Mouse (Mus musculus) erythroblast, embryonic 14.5 days (primary cell): Measurements from ENCODE around the gene Tmem265. TPM values are rescaled to one million over a fixed set of nuclear protein-coding genes. Genes with fewer than 3 reads are reported as not detected.

Source experiments
- H3K27me3 ChIP-seq: 2 replicates; pipeline ENCODE4 v1.6.1; 2012; ENCODE audit warnings: inconsistent platforms; ENCODE audit not compliant: control insufficient read depth
- H3K36me3 ChIP-seq: 2 replicates; pipeline ENCODE4 v1.6.1; 2012; ENCODE audit warnings: mild to moderate bottlenecking, inconsistent platforms; ENCODE audit not compliant: control insufficient read depth
- H3K4me1 ChIP-seq: 2 replicates; pipeline ENCODE4 v1.6.1; 2012; ENCODE audit warnings: inconsistent platforms; ENCODE audit not compliant: control insufficient read depth
- H3K4me3 ChIP-seq: replicated peaks from 2 replicates; pipeline ENCODE3; 2012; ENCODE audit warnings: moderate library complexity, mild to moderate bottlenecking, inconsistent platforms
- H3K9me3 ChIP-seq: 2 replicates; pipeline ENCODE4 v1.6.1; 2012; ENCODE audit warnings: low read length, inconsistent platforms, mixed read lengths; ENCODE audit not compliant: control insufficient read depth
- GATA1 ChIP-seq: IDR thresholded peaks from 2 replicates; pipeline ENCODE4 v1.6.1; 2012; ENCODE audit warnings: low read length, inconsistent platforms, mixed read lengths
- TAL1 ChIP-seq: IDR thresholded peaks from 3 replicates; pipeline ENCODE4 v1.6.1; 2012; ENCODE audit warnings: low read length, inconsistent platforms, mixed read lengths
- polyA plus RNA-seq: library from polyadenylated mRNA; stranded (reverse); fragments of >175 nt; gene quantifications from 2 replicates; pipeline ENCODE4 v1.2.3, GENCODE M21; 2012

Gene Tmem265
- 0.61 and 0.75 TPM in 2 replicates for polyA plus RNA-seq

DNA sequence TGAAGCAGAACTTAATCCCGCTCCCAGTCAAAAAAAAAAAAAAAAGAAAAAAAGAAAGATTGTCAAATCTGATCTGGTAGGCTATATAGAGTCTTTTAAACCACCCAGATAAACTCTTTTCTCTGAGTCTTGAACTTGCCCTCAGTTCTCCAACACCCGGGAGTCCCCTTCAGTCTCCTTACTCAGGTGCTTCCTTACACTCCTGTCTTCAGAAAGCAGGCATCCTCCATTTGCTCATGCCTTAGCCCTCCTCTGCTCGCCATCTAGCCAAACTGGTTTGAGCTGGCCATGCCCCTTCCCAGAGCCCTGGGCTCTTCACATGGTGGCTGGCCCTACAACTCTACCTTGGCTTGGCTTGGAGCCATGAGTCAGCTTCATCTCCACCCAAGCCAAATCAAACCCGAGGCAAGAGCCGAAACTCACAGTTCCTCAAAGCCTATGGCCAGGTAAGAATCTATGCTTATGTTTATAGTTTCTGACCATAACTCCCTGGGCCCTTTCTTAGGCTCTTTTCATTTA lies at the start of gene Tmem265:
Gene Tmem265, plus strand, starts transcription at position 51 of the 519 bp plus-strand sequence.
- TF ChIP-seq TAL1 (no peak), GATA1 (no peak)

DNA sequence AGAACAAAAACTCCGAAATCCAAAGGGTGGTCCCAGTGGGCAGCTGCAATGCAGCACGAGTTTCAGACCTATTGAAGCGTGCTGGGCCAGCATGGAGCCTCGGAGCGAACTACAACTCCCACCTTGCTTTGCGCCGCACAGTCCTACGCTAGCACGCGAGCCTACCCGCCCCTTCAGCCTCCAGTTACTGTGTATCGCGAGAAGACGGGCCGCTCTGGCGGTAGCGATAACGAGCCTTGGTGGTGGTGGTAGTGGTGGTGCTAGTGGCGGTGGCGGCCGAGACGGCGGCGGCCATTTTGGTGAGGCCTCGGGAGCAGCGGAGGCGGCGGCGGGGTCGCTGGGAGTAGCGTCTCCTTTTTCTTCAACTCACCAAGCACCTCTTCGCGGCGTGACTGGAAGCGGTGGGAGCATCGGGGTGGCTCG lies 49.4 kb upstream of the Tmem265 start, which contains the start of gene Srcap:
Gene Srcap, plus strand, starts transcription at position 176 of the 423 bp plus-strand sequence.
- H3K4me3 ChIP-seq, result peak within 1 kb of the TSS; percentile 100
- H3K4me1 ChIP-seq, result peaks cover 43% of the 10 kb centered on the region
- no peaks in the 10 kb centered on the region for H3K27me3 ChIP-seq
- H3K36me3 ChIP-seq, result peaks cover 34% of the 10 kb centered on the region
- no peaks in the 10 kb centered on the region for H3K9me3 ChIP-seq
- TF ChIP-seq TAL1, result peak; percentile 60
- peak; percentile 76 for TF ChIP-seq GATA1

More for the DNA sequence above, at the start of gene Tmem265:
- Histone ChIP-seq H3K4me3 (no peak within 1 kb of the TSS), H3K36me3 (peaks cover 94% of the 10 kb centered on the region), H3K4me1 (0 out of 2 replicates have a peak, but pooled peaks cover 1% of the 10 kb centered on the region), H3K9me3 (no peaks in the 10 kb centered on the region), H3K27me3 (no peaks in the 10 kb centered on the region)

DNA sequence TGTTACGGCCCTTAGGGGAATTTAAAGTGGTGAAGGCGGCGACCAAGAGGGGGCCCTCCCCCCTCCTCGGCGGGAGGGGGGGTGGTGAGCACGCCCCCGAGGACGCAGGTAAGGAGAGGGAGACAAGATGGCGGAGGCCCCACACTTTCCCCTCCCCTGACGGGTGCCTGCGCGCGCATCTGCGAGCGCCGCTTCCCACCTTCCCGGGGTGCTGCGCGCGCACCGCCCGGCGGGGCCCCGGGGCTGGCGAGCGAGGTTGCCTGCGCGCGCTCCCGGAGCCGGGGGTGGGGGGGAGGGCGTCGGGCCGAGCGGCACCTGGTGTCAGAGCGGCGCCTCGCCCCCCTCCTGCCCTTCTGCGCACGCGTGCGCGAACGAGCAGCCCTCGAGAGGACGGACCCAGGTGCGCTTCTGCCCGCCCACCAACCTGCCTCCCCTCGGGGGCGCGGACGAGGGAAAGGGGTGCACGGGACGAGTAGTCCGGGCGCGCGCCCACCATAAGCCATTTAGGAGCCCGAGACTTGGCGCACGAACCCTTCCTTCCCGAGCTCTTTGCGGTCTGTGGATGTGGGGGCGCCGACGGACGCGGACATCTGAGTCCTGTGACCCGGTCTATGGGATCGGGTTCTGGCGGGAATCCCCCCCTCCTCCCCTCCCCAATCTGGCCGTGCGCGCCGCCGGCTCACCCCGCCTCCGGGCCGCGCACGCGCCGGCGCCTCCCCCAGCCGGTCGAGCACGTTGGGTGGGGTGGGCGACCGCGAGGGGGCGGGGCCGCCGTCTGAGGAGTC lies 48.8 kb upstream of the Tmem265 start:
- Histone ChIP-seq H3K27me3 (no peaks in the 10 kb centered on the region), H3K9me3 (no peaks in the 10 kb centered on the region), H3K36me3 (peaks cover 40% of the 10 kb centered on the region), H3K4me1 (peaks cover 43% of the 10 kb centered on the region), H3K4me3 (peak overlapping the region; percentile 100)
- TF ChIP-seq TAL1, result no peak
- no peak for TF ChIP-seq GATA1

DNA sequence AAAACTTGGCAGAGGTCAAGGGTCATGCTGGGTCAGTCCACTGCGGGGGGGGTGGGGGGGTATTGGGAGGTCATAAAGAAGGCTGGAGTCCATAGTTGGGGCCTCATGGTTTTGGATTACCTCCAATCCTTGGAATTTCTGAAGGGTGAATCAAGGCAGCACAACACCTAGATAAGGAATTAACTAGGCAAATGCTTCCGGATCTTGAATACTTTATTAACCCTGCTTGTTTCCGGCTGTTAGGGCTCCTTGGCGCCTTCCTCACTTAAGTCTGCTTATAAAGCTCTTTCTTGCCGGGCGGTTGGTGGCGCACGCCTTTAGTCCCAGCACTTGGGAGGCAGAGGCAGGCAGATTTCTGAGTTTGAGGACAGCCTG lies 48.2 kb upstream of the Tmem265 start:
- Histone ChIP-seq H3K4me1 (peaks cover 43% of the 10 kb centered on the region), H3K27me3 (no peaks in the 10 kb centered on the region), H3K36me3 (peaks cover 46% of the 10 kb centered on the region), H3K4me3 (peak overlapping the region; percentile 100), H3K9me3 (no peaks in the 10 kb centered on the region)
- TF ChIP-seq GATA1 (no peak), TAL1 (no peak)

DNA sequence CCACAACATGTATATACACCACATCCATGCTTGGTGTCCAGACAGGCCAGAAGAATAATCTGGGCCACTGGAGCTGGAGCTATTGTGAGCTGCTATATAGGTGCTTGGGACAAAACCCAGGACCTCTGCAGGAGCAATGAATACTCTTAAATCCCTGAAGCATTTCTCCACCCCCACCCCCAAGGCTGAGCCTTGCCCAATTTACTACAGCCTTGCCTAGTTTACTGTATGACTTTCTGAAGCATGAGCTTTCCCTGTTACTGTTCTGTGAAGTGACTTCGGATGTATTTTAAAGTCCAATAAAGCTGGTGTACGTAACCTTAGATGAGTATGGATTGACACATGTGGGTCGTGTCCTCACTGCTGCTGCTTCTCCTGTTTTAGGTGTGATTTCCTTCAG lies 47.4 kb upstream of the Tmem265 start:
- peaks cover 43% of the 10 kb centered on the region for H3K4me1 ChIP-seq
- peak overlapping the region; percentile 100 for H3K4me3 ChIP-seq
- no peaks in the 10 kb centered on the region for H3K9me3 ChIP-seq
- H3K27me3 ChIP-seq, result no peaks in the 10 kb centered on the region
- H3K36me3 ChIP-seq, result peaks cover 54% of the 10 kb centered on the region
- TF ChIP-seq GATA1 (no peak), TAL1 (no peak)

DNA sequence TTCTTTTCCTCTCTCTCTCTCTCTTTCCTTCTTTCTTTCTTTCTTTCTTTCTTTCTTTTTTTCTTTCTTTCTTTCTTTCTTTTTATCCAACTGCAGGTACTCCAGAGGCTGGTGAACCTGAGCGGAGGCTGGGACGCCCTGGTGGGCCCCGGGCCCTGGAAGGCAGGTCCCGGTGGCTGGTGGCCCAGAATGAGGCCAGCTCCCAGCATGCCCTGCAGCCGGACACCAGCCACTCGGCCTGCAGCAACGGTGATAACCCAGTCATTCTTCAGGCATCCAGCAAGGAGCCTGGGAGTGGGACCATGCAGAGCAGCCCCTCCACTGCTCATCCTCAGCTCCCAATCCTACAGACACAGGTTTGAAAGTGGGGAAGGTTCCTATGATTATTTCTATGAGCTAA lies 45.3 kb upstream of the Tmem265 start:
- H3K4me3 ChIP-seq, result no peak overlapping the region
- peaks cover 74% of the 10 kb centered on the region for H3K36me3 ChIP-seq
- TF ChIP-seq GATA1, result no peak
- no peak for TF ChIP-seq TAL1
- H3K9me3 ChIP-seq, result no peaks in the 10 kb centered on the region
- H3K27me3 ChIP-seq, result no peaks in the 10 kb centered on the region
- H3K4me1 ChIP-seq, result peaks cover 38% of the 10 kb centered on the region

DNA sequence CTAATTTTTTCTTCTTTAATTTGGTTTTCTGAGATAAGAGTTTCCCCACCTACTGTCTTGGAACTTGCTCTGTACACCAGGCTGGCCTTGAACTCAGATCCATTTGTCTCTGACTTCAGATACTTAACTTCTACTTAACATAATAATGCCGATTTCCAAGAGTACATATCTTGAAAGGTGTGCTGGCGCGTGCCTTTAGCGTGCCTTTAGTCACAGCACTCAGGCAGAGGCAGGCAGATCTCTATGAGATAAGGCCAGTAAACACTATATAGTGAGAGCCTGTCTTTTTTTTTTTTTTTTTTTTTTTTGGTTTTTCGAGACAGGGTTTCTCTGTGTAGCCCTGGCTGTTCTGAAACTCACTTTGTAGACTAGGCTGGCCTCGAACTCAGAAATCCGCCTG lies 44.8 kb upstream of the Tmem265 start:
- Histone ChIP-seq H3K9me3 (no peaks in the 10 kb centered on the region), H3K4me3 (no peak overlapping the region), H3K4me1 (peaks cover 33% of the 10 kb centered on the region), H3K27me3 (no peaks in the 10 kb centered on the region), H3K36me3 (peaks cover 79% of the 10 kb centered on the region)
- no peak for TF ChIP-seq TAL1
- no peak for TF ChIP-seq GATA1

DNA sequence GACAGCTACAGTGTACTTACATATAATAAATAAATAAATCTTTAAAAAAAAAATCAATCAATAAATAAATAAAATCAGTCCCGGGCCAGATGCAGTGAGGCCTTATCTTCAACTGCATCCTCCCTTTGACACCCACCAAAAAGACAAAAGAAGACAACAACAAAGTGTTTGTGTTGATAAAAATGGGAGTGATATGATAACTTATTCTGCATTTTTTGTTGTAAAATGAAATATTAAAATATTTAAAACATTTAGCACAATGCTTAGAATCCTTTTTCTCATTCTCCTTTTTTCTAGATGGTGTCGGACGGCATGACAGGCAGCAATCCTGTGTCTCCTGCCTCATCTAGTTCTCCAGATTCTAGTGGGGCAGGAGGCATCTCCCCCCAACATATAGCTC lies 41.9 kb upstream of the Tmem265 start, which contains the start of gene Gm42715:
Gene Gm42715, plus strand, starts transcription at position 301 of the 400 bp plus-strand sequence.
- no peaks in the 10 kb centered on the region for H3K27me3 ChIP-seq
- peaks cover 11% of the 10 kb centered on the region for H3K4me1 ChIP-seq
- H3K36me3 ChIP-seq, result peaks cover 98% of the 10 kb centered on the region
- H3K4me3 ChIP-seq, result no peak within 1 kb of the TSS
- no peak for TF ChIP-seq GATA1
- TF ChIP-seq TAL1, result no peak
- H3K9me3 ChIP-seq, result no peaks in the 10 kb centered on the region

DNA sequence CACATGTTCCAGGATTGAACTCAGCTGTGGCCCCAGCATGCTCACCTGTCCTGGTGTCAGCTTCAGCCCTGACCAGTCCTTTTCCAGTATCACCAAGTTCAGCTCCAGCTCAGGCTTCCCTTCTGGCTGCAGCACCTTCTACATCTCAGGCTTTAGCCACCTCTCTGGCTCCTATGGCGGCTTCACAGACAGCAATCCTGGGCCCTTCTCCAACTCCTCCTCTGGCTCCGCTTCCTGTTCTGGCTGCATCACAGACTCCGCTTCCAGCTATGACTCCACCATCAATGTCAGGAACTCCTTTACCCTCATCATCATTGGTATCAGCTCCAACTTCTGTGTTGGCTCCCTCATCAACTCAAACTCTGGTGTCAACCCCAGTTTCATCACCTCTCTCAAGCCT lies 19.5 kb upstream of the Tmem265 start:
- Histone ChIP-seq H3K36me3 (peaks cover 100% of the 10 kb centered on the region), H3K4me3 (no peak overlapping the region), H3K4me1 (no peaks in the 10 kb centered on the region), H3K9me3 (no peaks in the 10 kb centered on the region), H3K27me3 (no peaks in the 10 kb centered on the region)
- no peak for TF ChIP-seq GATA1
- no peak for TF ChIP-seq TAL1
